Mouse (Mus musculus) right cerebral cortex, postnatal 36 days (tissue): ENCODE results near the gene Olfr71.

ENCODE experiments used
- DNase-seq, 2 experiments: peaks; one replicate each; pipeline ENCODE4 v3.0.0; 2022; ENCODE audit warnings: low spot score in 2 of 2, mixed read lengths in 1 of 2

Gene Olfr71

DNA sequence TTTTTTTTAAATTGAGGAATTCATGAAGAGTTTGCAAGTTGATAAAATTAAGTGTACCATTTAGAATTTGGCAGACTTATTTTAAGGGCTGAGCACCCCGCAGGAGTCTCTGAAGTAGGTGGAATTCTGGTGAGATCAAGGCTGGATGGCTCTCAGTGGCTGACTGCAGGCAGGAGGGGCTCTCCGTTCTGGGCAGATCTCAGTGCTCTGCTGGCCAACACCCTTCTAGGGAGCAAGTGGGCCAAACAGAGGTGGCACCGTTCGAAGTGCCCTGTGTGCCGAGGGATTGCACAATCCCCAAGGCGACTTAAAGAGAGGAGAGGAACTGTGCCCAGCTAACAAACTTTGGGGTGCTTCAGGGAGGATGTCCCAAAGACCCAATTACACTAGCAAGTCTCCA, at the start of gene Olfr71:
Gene Olfr71, minus strand, starts transcription at position 387 of the 400 bp plus-strand sequence.
- no peak for DNase-seq

DNA sequence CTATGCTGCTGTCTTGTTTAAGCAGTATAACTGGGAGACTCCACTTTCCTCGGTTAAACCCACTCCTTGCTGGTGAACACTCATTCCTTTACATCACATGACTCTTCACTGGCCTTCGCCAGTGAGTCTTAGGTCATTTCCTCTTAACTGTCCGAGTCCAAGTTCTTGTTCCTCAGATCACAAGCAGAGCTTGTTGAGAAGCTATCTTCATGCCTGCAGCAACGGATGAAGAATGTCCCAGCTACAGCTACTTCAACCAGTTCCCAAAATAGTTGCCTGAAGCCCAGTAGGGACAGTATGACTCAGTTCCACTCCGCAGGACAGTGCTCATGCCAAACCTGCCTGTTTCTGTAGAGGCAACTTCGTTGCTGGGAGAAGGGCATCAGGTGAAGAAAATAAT, 47.2 kb upstream of the Olfr71 start:
- no peak for DNase-seq

DNA sequence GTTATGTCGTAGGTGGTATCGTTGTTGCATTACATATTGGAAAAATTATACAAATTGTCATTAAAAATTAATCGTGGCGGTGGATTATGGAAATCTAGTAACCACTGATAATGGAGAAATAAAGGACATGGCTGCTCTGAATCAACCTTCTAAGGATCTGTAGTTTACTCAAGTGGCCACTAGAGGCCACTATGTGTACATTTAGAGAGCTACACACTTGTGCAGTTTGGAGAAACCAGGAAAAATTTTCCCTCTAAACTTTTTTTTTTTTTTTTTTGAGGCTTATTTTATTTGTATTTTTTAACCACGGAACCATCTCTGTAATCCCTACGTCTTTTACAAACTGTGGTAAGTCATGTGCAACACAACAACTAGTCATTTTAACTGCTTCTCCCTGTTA, 35.1 kb upstream of the Olfr71 start:
- DNase-seq, result no peak

- no peak for DNase-seq
Observed at GRCm38 (mm10) chr4:43743099-43743498, 33.0 kb upstream of the Olfr71 start.

- no peak for DNase-seq
Observed at GRCm38 (mm10) chr4:43742637-43743036, 32.6 kb upstream of the Olfr71 start.

- no peak for DNase-seq
Observed at GRCm38 (mm10) chr4:43741526-43741925, 31.5 kb upstream of the Olfr71 start.

DNA sequence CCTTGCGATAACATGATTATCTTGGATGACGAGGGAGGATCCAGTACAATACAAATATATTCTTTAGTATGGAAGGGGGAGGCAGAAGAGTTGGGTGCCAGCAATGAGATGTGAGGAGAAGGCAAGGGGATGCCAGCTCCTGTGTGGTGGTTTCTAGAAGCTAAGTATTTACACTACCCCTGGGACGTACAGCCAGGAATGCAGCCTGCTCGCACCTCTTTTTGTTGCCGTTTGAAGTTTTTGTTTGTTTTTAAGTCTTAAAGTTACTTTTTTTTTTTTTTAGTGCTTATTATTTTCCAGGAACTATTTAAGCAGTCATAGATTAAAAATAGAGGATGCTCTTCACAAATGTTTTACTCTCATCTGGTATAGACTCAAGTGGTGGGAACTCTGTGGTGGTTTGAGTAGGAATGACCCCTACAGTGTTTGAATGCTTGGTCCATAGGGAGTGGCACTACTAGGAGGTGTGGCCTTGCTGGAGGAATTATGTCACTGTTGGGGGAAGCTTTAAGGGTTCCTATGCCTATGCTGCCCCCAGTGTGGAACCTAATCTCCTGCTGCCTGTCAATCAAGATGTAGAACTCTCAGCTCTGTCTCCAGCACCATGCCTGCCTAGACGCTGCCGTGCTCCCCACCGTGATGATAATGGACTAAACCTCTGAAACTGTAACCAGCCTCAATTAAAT, 29.1 kb upstream of the Olfr71 start:
- DNase-seq, result no peak

GRCm38 (mm10) chr4:43737144-43737543, 27.1 kb upstream of the Olfr71 start:
- DNase-seq, result no peak

DNA sequence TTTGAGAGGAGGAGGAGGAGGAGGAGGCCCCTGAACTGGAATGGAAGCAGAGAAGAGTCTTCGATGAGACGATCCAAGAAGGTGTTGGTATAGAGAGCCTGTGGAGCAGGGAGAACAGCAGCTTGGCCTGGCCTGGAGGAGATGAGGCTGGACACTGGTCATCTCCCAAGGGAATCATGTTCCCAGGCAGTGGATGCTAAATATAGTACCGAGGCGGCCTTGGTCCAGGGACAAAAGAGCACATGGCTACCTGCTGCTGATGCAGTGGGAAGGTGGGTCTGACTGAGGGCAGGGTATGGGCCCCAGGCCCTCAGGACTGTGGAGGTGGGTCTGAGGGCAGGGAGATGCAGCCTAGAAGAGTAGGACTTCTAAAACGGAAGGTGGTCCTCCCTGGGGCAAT, 23.1 kb upstream of the Olfr71 start:
- DNase-seq, result no peak

GRCm38 (mm10) chr4:43732171-43732570, 22.1 kb upstream of the Olfr71 start:
- DNase-seq, result no peak

DNA sequence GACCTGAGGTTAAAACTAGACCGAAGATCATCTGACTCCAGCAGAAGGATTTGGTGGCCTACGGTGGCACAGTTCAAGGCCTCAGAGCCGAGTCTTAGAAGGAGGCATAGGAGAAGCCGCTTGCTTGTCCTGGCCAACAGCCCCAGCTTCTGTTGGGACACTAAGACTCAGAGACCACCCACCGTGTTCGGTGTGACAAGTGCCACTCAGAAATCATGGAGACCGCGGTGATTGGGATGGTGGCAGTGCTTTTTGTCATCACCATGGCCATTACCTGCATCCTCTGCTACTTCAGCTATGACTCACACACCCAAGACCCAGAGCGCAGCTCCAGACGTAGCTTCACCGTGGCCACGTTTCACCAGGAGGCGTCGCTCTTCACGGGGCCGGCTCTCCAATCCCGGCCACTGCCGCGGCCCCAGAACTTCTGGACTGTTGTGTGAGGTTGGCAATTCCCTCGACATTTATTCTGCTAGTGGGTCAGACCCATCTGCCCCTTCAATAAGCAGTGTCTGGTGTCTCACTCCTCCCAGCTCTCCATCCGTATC, 20.8 kb upstream of the Olfr71 start:
- DNase-seq, result no peak

- DNase-seq, result no peak
Observed at GRCm38 (mm10) chr4:43729794-43730550, 19.9 kb upstream of the Olfr71 start, which contains the start of gene Spaar. Gene Spaar (plus strand): TSS chr4:43730034.

GRCm38 (mm10) chr4:43729126-43729525, 19.1 kb upstream of the Olfr71 start:
- no peak for DNase-seq

- DNase-seq, result no peak
Observed at GRCm38 (mm10) chr4:43728576-43728954, 18.5 kb upstream of the Olfr71 start.

DNA sequence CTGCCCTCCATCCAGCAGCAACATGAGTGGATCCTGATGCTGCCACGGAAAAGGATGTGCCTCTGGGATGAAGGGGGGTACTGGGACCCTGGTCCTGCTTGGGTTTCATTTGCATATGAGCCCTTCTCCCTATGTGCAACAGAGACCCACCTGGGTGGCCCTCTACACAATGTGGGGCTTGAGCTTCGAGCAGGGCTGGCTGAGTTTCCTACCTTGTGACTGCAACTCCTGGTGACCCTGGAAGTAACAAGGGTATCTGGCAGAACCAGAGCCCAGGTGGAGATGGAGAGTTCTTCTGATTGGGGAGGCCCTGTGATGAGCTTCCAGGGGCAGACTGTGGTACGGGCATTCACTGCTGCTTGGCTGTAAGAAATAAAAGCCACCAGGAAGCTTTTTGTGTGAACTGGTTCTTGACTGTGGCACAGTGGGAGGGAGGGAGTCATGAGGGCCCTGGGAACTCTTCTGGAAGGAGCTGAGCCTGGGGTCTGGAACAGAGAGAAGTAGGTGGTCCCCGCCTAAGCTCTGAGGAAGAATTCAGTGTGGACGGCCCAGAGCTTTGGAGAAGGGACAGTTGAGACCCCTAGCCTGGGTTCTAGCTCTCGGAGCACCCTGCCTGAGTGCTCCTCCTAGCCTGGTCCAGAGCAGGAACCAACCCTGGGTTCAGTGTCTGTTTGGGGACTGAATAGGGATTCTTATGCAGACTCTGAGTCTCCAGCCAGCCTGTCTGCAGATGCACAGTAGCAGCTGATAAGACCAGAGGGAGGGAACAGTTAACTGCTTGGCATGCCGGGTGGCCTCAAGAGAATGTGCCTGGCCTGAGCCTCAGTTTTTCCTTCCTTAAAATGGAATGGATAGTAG, 17.9 kb upstream of the Olfr71 start:
- no peak for DNase-seq

GRCm38 (mm10) chr4:43726995-43727394, 16.9 kb upstream of the Olfr71 start, which contains the start of gene Hrct1:
Gene Hrct1 (plus strand): TSS chr4:43727188.
- DNase-seq, result peak in 1 of 2 experiments; percentile 36

DNA sequence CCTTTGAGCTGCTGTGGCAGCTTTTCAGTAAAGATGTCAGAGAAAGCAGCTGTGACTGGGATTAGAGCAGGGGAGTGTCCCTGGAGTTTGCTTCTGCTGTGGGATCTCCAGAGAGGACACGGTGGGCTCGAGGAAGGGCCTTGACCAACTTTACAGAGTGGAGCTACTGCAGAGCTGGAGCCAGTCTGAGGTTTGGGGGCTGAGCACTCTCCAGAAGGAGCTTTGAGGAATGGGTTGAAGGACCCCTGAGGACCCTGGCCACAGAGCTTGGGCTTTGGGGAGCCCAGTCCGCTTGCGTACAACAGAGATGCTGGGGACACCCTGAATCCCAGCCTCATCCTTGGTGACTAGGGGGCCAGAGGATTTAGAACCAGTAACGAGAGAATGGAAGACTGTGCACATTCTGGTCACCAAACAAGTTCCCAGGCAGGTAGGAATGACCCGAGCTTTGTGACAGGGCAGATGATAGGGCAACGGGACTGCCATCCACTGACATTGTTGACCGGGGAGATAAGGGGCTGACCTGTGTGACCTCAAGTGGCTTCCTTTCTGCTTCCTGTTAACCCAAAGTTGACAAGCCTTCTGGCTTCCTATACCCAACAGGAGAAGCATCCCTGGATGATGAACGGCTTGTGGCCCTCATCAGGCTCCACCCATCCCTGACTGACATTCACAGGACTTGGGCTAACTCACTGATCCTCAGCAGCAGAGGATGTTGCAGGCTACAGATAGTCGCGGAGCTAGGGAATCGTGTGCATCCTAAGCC, 16.4 kb upstream of the Olfr71 start:
- no peak for DNase-seq

DNA sequence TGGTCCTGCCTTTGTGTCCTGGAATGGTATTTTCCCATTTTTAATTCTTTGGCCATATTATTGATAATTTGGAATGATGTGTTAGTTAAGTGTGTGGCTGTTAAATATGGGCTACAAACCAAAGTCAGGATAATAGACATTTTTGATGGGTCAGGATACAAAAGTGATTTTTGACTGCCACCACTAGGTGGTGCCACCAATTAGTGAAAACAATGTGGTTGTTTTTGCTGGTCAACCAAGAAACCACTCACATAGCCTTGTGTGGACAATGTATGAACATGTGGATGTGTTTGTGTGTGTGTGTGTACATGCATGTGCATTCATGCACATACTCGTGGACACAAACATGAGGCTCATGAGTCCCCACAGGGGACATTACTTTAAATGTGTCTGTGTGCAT, 14.7 kb upstream of the Olfr71 start:
- no peak for DNase-seq

DNA sequence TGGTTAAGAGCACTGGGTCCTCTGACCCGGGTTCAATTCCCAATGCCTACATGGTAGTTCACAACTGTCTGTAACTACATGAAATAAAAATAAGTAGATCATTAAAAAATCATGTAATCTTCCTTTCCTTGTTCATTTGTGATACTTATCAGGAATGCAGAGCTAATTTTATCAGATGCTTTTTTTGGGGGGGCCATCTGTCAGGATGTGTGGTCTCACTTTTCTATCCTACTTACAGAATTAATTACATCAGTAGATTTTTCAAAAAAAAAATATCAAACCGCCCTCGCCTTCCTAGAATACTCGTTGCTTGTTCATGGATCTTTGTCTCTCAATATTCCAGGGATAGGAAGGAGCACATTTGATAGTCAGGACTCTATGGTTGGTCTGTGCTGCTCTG, 12.1 kb upstream of the Olfr71 start:
- DNase-seq, result no peak

- DNase-seq, result no peak
Observed at GRCm38 (mm10) chr4:43720491-43721228, 10.6 kb upstream of the Olfr71 start.
